Mouse (Mus musculus) heart, embryonic 14.5 days (tissue): ENCODE data around the gene Draxin. TPM values are rescaled to one million over a fixed set of nuclear protein-coding genes. Genes with fewer than 3 reads are reported as not detected.
A peak's percentile ranks its signal among the peaks of the same experiment; 100 is the strongest.

Experiments
- ATAC-seq: fragments of 200-750 bp; cut with Nextera tagmentation; 2 replicates; pipeline ENCODE4 v1.8.0; 2017; ENCODE audit warnings: low read depth, moderate TSS enrichment; ENCODE audit not compliant: insufficient number of reproducible peaks, insufficient read depth, low FRiP score
- H3K27ac ChIP-seq, 2 experiments: fragments of 200-500 bp in 1 of 2; fragments of 300-500 bp in 1 of 2; sonication (generic) in 1 of 2; replicated peaks in 1 of 2; 2 replicates each; pipeline ENCODE4 v1.5.1; 2012 to 2014; ENCODE audit warnings: low read depth in 2 of 2, low read length in 2 of 2, control low read depth in 1 of 2, mild to moderate bottlenecking in 1 of 2, mixed read lengths in 1 of 2; ENCODE audit not compliant: control insufficient read depth in 1 of 2, insufficient read depth in 1 of 2
- H3K27me3 ChIP-seq: fragments of 300-500 bp; sonication (generic); 2 replicates; pipeline ENCODE4 v1.6.1; 2014; ENCODE audit warnings: mild to moderate bottlenecking, low read length, control low read depth; ENCODE audit not compliant: control insufficient read depth, insufficient read depth
- H3K36me3 ChIP-seq: fragments of 300-500 bp; sonication (generic); 2 replicates; pipeline ENCODE4 v1.6.1; 2014; ENCODE audit warnings: mild to moderate bottlenecking, control low read depth, low read length, mixed read lengths; ENCODE audit not compliant: control insufficient read depth, insufficient read depth
- H3K4me1 ChIP-seq, 2 experiments: fragments of 200-500 bp in 1 of 2; fragments of 300-500 bp in 1 of 2; sonication (generic) in 1 of 2; 2 replicates each; pipeline ENCODE4 v1.6.1; 2012 to 2014; ENCODE audit warnings: low read length in 2 of 2, control low read depth in 1 of 2, mixed read lengths in 1 of 2; ENCODE audit not compliant: control insufficient read depth in 2 of 2, insufficient read depth in 2 of 2
- H3K4me2 ChIP-seq: fragments of 300-500 bp; sonication (generic); 2 replicates; pipeline ENCODE4 v1.6.1; 2014; ENCODE audit warnings: mild to moderate bottlenecking, low read length
- H3K4me3 ChIP-seq, 2 experiments: fragments of 200-500 bp in 1 of 2; fragments of 300-500 bp in 1 of 2; sonication (generic) in 1 of 2; 2 replicates each; pipeline ENCODE4 v1.5.1; 2012 to 2014; ENCODE audit warnings: low read length in 2 of 2, mild to moderate bottlenecking in 2 of 2, control low read depth in 1 of 2, low read depth in 1 of 2, moderate library complexity in 1 of 2; ENCODE audit not compliant: control insufficient read depth in 1 of 2, insufficient read depth in 1 of 2
- H3K9ac ChIP-seq: fragments of 300-500 bp; sonication (generic); 2 replicates; pipeline ENCODE4 v1.6.1; 2014; ENCODE audit warnings: mild to moderate bottlenecking, low read length
- H3K9me3 ChIP-seq: fragments of 300-500 bp; sonication (generic); 2 replicates; pipeline ENCODE4 v1.6.1; 2016; ENCODE audit warnings: low read length, control low read depth; ENCODE audit not compliant: control insufficient read depth
- WGBS: fragments of 180-500 bp; shearing (Covaris S2); extraction: QIAGEN DNeasy Blood & Tissue Kit; methylation state at CpG from one replicate; pipeline ENCODE4 v1.1.7; 2014; 5-methylcytosine and 5-hydroxymethylcytosine counted together
- polyA plus RNA-seq: library from polyadenylated mRNA; unstranded; fragments of >200 nt; fragmentation: Nextera tagmentation; extraction: Ambion mirVana; gene quantifications from 2 replicates; pipeline ENCODE4 v1.2.1, GENCODE M21; 2014

Draxin gene
- polyA plus RNA-seq, 1 experiment from 2014 or later = not detected

DNA sequence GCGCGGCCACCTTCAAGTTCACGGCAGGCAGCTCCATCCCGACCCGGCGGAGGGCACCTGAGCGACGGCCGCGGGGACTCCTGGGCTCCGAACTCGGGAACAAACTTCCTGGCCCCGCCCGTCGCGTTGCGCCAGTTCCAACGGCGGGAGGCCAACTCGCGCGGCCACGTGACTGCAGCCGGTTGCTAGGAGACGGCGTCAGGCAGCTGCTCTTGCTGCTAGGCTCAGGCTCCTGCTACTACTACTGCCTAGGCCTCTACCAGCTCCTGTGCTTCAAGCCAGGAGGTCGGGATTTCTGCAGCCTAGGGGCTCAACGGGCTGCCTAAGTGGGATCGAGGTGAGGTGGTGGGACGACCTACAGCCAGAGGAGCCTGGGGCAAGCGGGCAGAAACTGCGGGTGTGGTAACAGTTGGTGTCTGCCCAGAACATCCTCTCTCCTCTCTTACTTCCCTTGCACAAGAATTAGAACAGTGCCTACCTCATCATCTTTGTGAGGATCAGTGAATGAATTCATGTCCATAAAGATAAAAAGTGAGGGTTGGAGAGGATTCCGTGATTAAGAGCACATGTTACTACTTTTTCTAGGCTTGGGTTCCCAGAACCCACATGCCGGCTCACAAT lies 42.5 kb downstream of the Draxin start, which contains the start of gene Agtrap:
TSS of gene Agtrap (minus strand) at position 125 of the 621 bp plus-strand sequence.
- peak; percentile 84 for ATAC-seq
- H3K27ac ChIP-seq = peak within 1 kb of the TSS; percentile 60 to 81
- peak within 1 kb of the TSS; percentile 66 to 87 for H3K4me3 ChIP-seq
- H3K4me1 ChIP-seq = peaks cover 23 to 36% of the 10 kb centered on the region in 2 experiments
- H3K9ac ChIP-seq = peak within 1 kb of the TSS; percentile 94
- H3K36me3 ChIP-seq = no peaks in the 10 kb centered on the region
- WGBS = 6% methylated on average over 33 of the region's 34 CpGs
- H3K27me3 ChIP-seq = no peaks in the 10 kb centered on the region
- H3K4me2 ChIP-seq = peak within 1 kb of the TSS; percentile 84
- H3K9me3 ChIP-seq = no peaks in the 10 kb centered on the region

DNA sequence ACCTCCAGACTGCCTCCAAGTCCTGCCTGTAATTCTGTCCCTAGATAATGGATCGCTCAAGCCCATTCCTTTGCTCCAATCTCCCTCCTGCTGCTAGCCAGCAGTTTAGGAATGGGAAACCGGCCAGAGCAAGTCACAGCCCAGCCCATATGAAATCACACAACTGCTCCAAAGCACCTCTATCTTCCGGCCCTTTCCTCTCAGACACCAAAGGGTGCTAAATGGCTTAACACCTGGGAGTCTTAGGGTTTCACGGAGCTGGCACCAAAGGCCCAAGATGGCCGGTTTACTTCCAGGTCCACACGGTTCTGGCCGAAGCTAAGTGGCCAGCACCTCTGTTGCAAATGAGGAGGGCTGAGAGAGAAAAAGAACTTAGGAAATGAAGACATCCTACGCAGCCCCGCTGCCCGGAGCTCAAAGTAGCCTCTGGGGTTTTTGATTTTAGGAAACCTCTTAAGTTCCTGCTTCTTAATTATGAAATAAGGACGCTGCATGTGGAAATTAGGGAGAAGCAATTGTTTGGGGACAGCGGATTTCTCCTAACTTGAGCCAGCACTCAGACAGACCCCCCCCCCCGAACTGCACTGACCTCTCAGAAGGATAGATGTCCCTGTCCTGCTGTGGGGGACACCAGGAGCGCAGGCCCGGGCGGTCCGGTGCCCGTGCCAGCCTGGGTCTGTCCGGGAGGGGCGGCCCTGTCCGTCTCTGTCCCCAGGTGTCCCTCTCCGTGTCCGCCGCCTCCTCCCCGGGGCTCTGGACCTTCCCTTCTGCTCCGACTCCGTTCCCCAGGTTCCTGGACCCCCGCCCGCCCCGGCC lies 43.2 kb downstream of the Draxin start:
- Histone ChIP-seq H3K36me3 (no peaks in the 10 kb centered on the region), H3K9ac (peak overlapping the region; percentile 94), H3K4me2 (peak overlapping the region; percentile 84), H3K27me3 (no peaks in the 10 kb centered on the region), H3K27ac (peak overlapping the region; percentile 60 to 81), H3K4me3 (peak overlapping the region; percentile 66 to 87), H3K4me1 (peaks cover 26 to 41% of the 10 kb centered on the region in 2 experiments), H3K9me3 (no peaks in the 10 kb centered on the region)
- WGBS = 2% methylated on average over 30 of the region's 30 CpGs
- peak; percentile 43 for ATAC-seq

DNA sequence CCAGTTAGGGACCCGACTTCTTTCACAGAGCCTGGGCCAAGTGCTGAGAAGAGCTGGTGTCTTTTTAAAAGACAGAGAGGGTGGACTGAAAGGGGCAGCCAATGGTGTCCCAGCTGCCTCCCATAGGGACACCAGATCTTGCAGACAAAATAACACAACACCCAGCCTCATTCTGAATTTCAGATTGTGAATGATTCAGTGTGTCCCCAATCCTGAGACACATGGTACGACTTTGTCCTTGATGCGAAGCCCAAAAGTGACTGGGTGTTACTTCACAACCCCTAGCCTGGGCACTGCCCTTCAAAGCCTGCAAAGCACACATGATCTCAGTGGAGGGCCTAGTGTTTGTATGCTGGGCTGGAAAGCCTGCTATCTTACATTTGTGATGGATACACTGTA lies 44.6 kb downstream of the Draxin start:
- no peaks in the 10 kb centered on the region for H3K9me3 ChIP-seq
- no peak overlapping the region for H3K4me3 ChIP-seq
- no peak for ATAC-seq
- H3K4me1 ChIP-seq = peaks cover 26 to 41% of the 10 kb centered on the region in 2 experiments
- no peak overlapping the region for H3K9ac ChIP-seq
- no peaks in the 10 kb centered on the region for H3K27me3 ChIP-seq
- no peak overlapping the region for H3K4me2 ChIP-seq
- no peak overlapping the region for H3K27ac ChIP-seq
- peaks cover 13% of the 10 kb centered on the region for H3K36me3 ChIP-seq
- 77% methylated on average over 3 of the region's 3 CpGs for WGBS

DNA sequence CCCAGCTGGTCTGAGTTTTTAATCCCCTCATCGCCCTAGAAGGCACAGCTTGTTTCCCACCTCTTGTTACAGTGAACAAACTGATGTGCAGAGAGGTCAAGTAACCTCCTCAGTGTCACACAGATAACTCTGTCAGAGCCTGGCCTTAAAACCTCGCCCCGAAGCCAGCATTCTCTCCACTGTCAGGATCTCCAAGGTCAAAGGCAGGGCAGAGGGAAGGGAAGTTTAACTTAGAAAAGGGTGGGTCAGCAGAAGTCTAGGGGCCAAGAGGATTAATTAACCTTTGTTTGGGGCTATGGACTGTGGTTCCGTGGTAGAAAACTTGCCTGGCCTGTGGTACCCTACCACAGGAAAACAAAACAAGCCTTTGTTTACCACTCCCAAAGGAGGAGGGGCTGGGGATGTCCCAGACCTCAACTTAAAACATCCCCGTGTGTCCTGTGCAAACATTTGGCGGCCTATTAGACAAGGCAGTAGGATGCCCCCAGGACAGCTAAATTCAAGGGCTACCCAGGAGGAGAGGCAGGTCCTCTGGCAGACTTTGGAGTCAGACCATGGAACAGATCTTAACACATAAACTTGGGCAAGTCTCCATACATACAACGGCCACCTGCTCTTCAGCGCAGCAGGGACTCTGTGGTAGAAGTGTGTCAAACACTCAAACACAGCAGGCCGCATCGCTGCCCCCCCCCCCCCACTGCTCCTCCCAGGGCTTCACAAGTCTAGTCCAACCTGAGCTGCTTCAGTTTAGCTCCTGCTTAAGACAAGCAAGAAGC lies 45.2 kb downstream of the Draxin start:
- H3K9me3 ChIP-seq = no peaks in the 10 kb centered on the region
- no peak overlapping the region for H3K4me2 ChIP-seq
- H3K27me3 ChIP-seq = no peaks in the 10 kb centered on the region
- H3K9ac ChIP-seq = peak overlapping the region; percentile 34; the same call in 1 of the 2 replicates
- ATAC-seq = no peak
- no peak overlapping the region for H3K27ac ChIP-seq
- H3K4me1 ChIP-seq = peaks cover 26 to 41% of the 10 kb centered on the region in 2 experiments
- H3K4me3 ChIP-seq = no peak overlapping the region
- 48% methylated on average over 10 of the region's 10 CpGs for WGBS
- peaks cover 17% of the 10 kb centered on the region for H3K36me3 ChIP-seq

DNA sequence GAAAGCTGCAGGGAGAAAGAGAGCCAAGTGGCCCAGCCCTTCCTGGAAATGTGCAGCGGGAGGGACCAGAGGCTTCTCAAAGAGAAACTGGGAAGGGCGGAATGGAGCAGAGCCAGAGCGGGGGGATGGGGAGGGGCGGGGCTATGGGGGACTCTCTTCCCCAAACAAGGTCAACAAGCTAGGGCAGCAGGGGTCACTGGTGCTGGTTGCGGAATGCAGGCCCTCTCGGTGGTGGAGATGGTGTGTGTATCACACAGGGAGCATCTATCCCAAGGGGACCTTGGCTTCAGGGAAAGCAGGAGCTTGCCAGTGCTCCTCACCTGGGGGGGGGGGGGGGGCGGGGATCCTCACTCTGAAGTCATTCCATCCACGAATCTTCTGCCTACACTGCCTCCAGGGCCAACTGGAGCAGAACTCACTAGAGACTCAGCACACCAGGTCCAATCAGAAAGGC lies 46.2 kb downstream of the Draxin start:
- H3K27me3 ChIP-seq = no peaks in the 10 kb centered on the region
- peaks cover 26 to 41% of the 10 kb centered on the region in 2 experiments for H3K4me1 ChIP-seq
- ATAC-seq = no peak
- H3K4me3 ChIP-seq = no peak overlapping the region
- H3K27ac ChIP-seq = 0 out of 4 replicates have a peak overlapping the region, but pooled peaks of 1 of the 2 experiments have one; percentile 6
- 18% methylated on average over 8 of the region's 8 CpGs for WGBS
- H3K9ac ChIP-seq = peak overlapping the region; percentile 22; the same call in 1 of the 2 replicates
- H3K4me2 ChIP-seq = no peak overlapping the region
- peaks cover 27% of the 10 kb centered on the region for H3K36me3 ChIP-seq
- H3K9me3 ChIP-seq = no peaks in the 10 kb centered on the region

DNA sequence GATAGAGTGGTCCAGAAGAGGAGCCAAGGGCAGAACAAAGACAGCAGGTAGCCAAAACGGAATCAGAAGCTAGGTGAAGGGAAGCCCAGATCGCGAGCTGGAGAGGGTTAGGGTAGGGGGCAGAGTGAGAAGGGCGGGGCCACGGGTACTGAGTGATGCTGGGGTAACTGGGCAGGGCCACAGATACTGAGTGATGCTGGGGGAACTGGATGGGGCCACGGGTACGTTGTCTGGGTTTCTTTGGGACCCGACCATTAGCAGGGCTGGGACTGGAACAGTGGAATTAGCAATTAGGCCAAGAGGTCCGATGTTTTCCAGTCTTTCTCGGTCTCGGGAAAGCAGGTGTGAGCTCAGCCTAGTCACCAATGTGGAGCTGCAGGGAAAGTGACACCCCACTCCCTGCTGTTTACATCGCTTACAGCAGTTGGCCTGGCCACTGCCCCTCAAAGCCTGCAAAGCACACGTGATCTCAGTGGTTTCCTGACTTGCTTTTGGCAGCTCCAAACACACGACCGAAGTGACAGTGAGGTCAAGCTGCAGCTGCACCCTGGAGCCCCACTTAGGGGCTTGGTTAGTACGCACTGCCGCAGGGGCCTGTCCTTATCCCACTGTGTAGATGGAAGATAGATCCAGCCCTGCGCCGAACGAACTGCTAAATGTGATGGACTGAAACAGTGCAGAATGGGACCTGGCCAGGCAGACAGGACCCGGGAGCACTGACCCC lies 47.2 kb downstream of the Draxin start:
- Histone ChIP-seq H3K36me3 (peaks cover 27% of the 10 kb centered on the region), H3K4me3 (no peak overlapping the region), H3K9me3 (no peaks in the 10 kb centered on the region), H3K4me1 (peaks cover 26 to 41% of the 10 kb centered on the region in 2 experiments), H3K9ac (peak overlapping the region; percentile 22; the same call in 1 of the 2 replicates), H3K27me3 (no peaks in the 10 kb centered on the region), H3K27ac (0 out of 4 replicates have a peak overlapping the region, but pooled peaks of 1 of the 2 experiments have one; percentile 6), H3K4me2 (no peak overlapping the region)
- WGBS = 52% methylated on average over 21 of the region's 21 CpGs
- ATAC-seq = no peak
